Mouse (Mus musculus) cortical plate, adult 2 months (tissue): ENCODE measurements around the gene Mgll.

ENCODE experiments used
- CTCF ChIP-seq: fragments of 200-500 bp; IDR thresholded peaks from 2 replicates; pipeline ENCODE4 v1.5.1; 2011; ENCODE audit warnings: mild to moderate bottlenecking, control low read depth, low read length; ENCODE audit not compliant: insufficient read depth; ENCODE audit errors: extremely low read depth
- POLR2A ChIP-seq: fragments of 200-500 bp; IDR thresholded peaks from 2 replicates; pipeline ENCODE4 v1.6.1; 2011; ENCODE audit warnings: mild to moderate bottlenecking, low read length, control low read depth; ENCODE audit not compliant: insufficient read depth; ENCODE audit errors: extremely low read depth

DNA sequence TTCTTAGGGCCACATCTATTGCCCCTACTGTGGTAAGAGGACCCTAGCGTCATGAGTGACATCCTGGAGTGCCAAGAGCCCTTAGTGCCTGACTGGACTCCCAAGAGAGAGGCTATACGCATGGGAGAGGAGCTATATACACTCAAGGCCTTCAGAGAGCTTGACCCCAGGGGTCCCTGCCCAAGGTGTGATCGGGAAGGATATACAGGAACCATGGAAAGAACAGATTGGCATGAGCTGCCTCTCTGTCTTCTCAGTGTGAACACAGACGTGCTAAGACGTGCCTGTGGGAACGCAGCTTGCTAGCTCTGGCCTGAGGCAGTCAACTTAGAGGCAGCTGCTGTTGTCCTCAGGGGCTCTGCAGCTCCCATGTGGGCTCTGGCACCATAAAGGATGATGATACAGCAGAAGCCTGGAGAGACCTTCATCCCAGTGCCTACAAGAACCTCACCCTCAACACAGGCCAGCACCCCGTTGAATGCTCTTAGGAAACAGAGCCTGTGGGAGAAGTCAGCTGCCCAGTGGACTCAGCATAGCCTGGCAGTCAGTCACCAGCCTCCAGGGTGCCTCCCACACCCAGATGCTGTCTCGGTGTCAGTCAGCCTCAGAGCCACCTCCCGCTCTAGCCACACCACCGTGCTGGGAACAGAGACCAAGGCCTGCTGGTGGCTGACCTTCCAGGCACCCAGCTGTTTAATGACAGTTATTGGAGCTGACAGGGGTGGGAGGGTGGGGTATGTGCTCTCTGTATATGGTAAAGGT is 61.8 kb downstream of the Mgll start:
- TF ChIP-seq CTCF (no peak), POLR2A (no peak)
